ENCODE assay signal across 8 mouse cellular contexts in the genomic region with DNA sequence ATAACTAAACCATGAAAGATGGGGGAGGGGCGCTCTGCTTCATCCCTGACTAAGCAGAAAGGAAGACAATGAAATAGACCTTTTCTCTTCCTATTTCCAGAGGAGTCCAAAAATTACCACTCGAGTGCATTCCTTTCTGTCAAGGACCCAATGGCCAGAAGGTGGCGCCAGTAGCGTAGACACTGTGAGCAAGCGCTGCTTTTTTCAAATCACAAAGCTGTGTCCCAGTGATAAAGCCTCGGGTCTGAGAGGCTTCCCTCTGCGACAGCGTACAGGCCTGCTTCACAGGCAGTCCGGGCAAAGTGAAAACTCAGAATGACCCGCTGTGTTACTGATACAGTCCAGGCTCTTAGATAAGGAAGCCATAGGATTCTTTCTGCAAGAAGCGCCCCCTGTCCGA. TPM values are rescaled to one million over a fixed set of nuclear protein-coding genes. Genes with fewer than 3 reads are reported as not detected.
DNase-seq lines count a peak whose midpoint lies in the region; ATAC-seq and TF ChIP-seq lines count a peak whose summit lies in the region.

No protein-coding gene starts in this region.

- H3K4me1 ChIP-seq in ES-Bruce4 (ENCODE audit: control insufficient read depth, insufficient read depth, low read length): no peaks in the 10 kb centered on the region
- no peaks in the 10 kb centered on the region for H3K4me1 ChIP-seq in forebrain, embryonic 13.5 days
- peaks cover 2% of the 10 kb centered on the region; the same call in 1 of the 2 replicates for H3K4me1 ChIP-seq in lung, adult 2 months (ENCODE audit: control insufficient read depth, insufficient read depth, low read length)

- no peak overlapping the region for H3K4me3 ChIP-seq in ES-Bruce4 (ENCODE audit: low read depth, low read length)
- H3K4me3 ChIP-seq in forebrain, embryonic 13.5 days: peak overlapping the region; percentile 24; the same call in 1 of the 2 replicates
- no peak overlapping the region for H3K4me3 ChIP-seq in lung, adult 2 months (replicated peaks; ENCODE audit: extremely low read depth, low read depth, low read length)

- TF ChIP-seq EP300 in ES-Bruce4 (IDR thresholded peaks at IDR 0.05; ENCODE audit: insufficient read depth, low read depth, low read length): no peak

- DNase-seq in c-Kit-positive CD71-positive TER-119-positive erythroid progenitor cells, embryonic 14.5 days (ENCODE audit: low spot score): peak; percentile 64
- peak; percentile 17 for DNase-seq in heart, postnatal 25 days (ENCODE audit: low spot score)
- DNase-seq in layer of hippocampus, adult 18-20 months (ENCODE audit: low spot score in 2 of 2): peak; percentile 39 to 90
- DNase-seq in lung, adult 2 months: peak; percentile 70
- peak; percentile 48 for DNase-seq in ovary, postnatal 10 days (ENCODE audit: low spot score)
- DNase-seq in thymus, postnatal 10 days (ENCODE audit: low spot score in 2 of 2): peak; percentile 18 to 74

- no peaks in the 10 kb centered on the region for H3K9me3 ChIP-seq in ES-Bruce4 (replicated peaks; ENCODE audit: control insufficient read depth, insufficient read depth, low read length, poor library complexity, severe bottlenecking)
- no peaks in the 10 kb centered on the region for H3K9me3 ChIP-seq in forebrain, embryonic 13.5 days (replicated peaks)

- TF ChIP-seq POLR2A in ES-Bruce4 (IDR thresholded peaks at IDR 0.05; ENCODE audit: insufficient read depth, low read length): no peak
- TF ChIP-seq POLR2A in lung, adult 2 months (IDR thresholded peaks at IDR 0.05; ENCODE audit: borderline replicate concordance, extremely low read depth, low read depth, low read length): no peak

- no peak overlapping the region for H3K9ac ChIP-seq in ES-Bruce4 (ENCODE audit: low read depth, poor library complexity, severe bottlenecking)
- H3K9ac ChIP-seq in forebrain, embryonic 13.5 days: peak overlapping the region; percentile 23; the same call in 1 of the 2 replicates

- peak overlapping the region; percentile 53 for H3K4me2 ChIP-seq in forebrain, embryonic 13.5 days

- intact Hi-C loops in heart, postnatal 25 days (cut with DNase I): loop anchor here (5.0 kb wide), 1 partner anchor 108 kb away; no protein-coding TSS in a partner anchor

- peak; percentile 75 for TF ChIP-seq CTCF in ES-Bruce4 (IDR thresholded peaks at IDR 0.05; ENCODE audit: low read depth, low read length)
- TF ChIP-seq CTCF in lung, adult 2 months (IDR thresholded peaks at IDR 0.05; ENCODE audit: insufficient read depth, low read length): peak; percentile 87

- no peaks in the 10 kb centered on the region for H3K36me3 ChIP-seq in ES-Bruce4 (ENCODE audit: control insufficient read depth, insufficient read depth, low read length, poor library complexity, severe bottlenecking)
- no peaks in the 10 kb centered on the region for H3K36me3 ChIP-seq in forebrain, embryonic 13.5 days (ENCODE audit: poor library complexity, severe bottlenecking)

- 2% methylated on average over 12 of the region's 12 CpGs for WGBS in forebrain, embryonic 13.5 days
- WGBS in lung, adult 2 months: 10% methylated on average over 12 of the region's 12 CpGs

- H3K27ac ChIP-seq in ES-Bruce4 (ENCODE audit: insufficient read depth, low read length): no peak overlapping the region
- no peak overlapping the region for H3K27ac ChIP-seq in forebrain, embryonic 13.5 days

- peak; percentile 72 for ATAC-seq in forebrain, embryonic 13.5 days

- no peaks in the 10 kb centered on the region for H3K27me3 ChIP-seq in ES-Bruce4 (ENCODE audit: control insufficient read depth, insufficient read depth, low read length, poor library complexity, severe bottlenecking)
- no peaks in the 10 kb centered on the region for H3K27me3 ChIP-seq in forebrain, embryonic 13.5 days

RNA-seq across cellular contexts. Expression of a gene that starts 28.2 kb away (rescaled TPM):
- 0.27 TPM in 1 of 2 replicates, not detected in the other for polyA plus RNA-seq in ES-Bruce4 (2011; ENCODE audit: insufficient read depth, insufficient read length, low read depth, missing spikeins)
- polyA plus RNA-seq in forebrain, embryonic 13.5 days (2015; fragmentation: Nextera tagmentation; extraction: Ambion mirVana): not detected in 2 replicates
- total RNA-seq in heart, postnatal 25 days (2021): not detected
- 1 to 10 TPM; 1.4 to 2.0 TPM for total RNA-seq in layer of hippocampus, adult 18-20 months (2021)
- 32.8 and 55.4 TPM in 2 replicates for polyA plus RNA-seq in lung, adult 2 months (2012; rRNA removed)

RNA-seq across cellular contexts. Expression of a gene that starts 45.2 kb away (rescaled TPM):
- 103 and 105 TPM in 2 replicates for polyA plus RNA-seq in ES-Bruce4 (2011; ENCODE audit: insufficient read depth, insufficient read length, low read depth, missing spikeins)
- 67.3 and 69.8 TPM in 2 replicates for polyA plus RNA-seq in forebrain, embryonic 13.5 days (2015; fragmentation: Nextera tagmentation; extraction: Ambion mirVana)
- total RNA-seq in heart, postnatal 25 days (2021): 100 to 1,000 TPM; 199 to 201 TPM
- 10 to 100 TPM; 53.3 to 53.5 TPM for total RNA-seq in layer of hippocampus, adult 18-20 months (2021)
- polyA plus RNA-seq in lung, adult 2 months (2012; rRNA removed): 161 and 196 TPM in 2 replicates

Comparison
In these comparisons a context has a peak if more than half of its experiments do, and no peak if none do; other contexts are left out.
1. DNase-seq: peak in every context shown above with its lines; median percentile 70 in lung, adult 2 months; 64 in layer of hippocampus, adult 18-20 months; 64 in c-Kit-positive CD71-positive TER-119-positive erythroid progenitor cells, embryonic 14.5 days; 48 in ovary, postnatal 10 days; 46 in thymus, postnatal 10 days; 17 in heart, postnatal 25 days.
2. RNA of a gene that starts 28.2 kb away (polyA plus RNA-seq): 32.8 to 55.4 TPM in lung, adult 2 months; 0.27 TPM in ES-Bruce4 and not detected in forebrain, embryonic 13.5 days; every median in the first group is over 10 times any median in the second.